Mouse (Mus musculus): ENCODE data around the gene Ngfr. TPM values are rescaled to one million over a fixed set of nuclear protein-coding genes. Genes with fewer than 3 reads are reported as not detected.

The Ngfr gene
- polyA plus RNA-seq, 1 experiment = not detected

GRCm38 (mm10) chr11:95597741-95598140, 10.2 kb upstream of the Ngfr start:
- TF ChIP-seq POLR2A (IDR thresholded peaks at IDR 0.05; ENCODE audit: insufficient read depth, low read depth, low read length) = no peak
- no peak for TF ChIP-seq CTCF (IDR thresholded peaks at IDR 0.05; ENCODE audit: insufficient read depth, low read depth, low read length)
- no peak overlapping the region for H3K4me3 ChIP-seq (ENCODE audit: insufficient read depth, low read depth, low read length)
- peaks cover 31% of the 10 kb centered on the region for H3K4me1 ChIP-seq (ENCODE audit: control insufficient read depth, insufficient read depth, low read length)
- WGBS = 18% methylated on average over 13 of the region's 13 CpGs
- H3K27ac ChIP-seq (ENCODE audit: insufficient read depth, low read depth, low read length) = no peak overlapping the region

DNA sequence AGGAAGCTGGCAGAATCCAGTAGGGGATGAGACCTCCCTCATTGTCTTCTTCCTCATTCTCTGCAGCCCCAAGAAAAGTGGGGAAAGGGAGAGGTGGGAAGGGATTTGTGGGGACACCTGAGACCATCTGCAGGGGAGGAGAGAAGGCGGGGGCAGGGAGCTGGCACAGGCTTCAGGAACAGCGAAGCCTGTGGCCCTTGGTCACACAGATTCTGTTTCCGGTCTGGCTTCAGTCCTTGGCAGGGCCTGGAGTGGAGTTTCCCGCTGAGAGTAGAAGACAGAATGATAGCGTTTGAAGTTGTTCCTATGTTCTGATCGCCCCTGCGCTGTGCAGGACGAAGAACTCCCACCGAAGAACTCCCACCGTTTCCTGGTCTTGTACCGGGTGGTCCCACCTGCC, 9.2 kb upstream of the Ngfr start:
- Histone ChIP-seq H3K27ac (ENCODE audit: insufficient read depth, low read depth, low read length) (no peak overlapping the region), H3K4me1 (ENCODE audit: control insufficient read depth, insufficient read depth, low read length) (peaks cover 31% of the 10 kb centered on the region), H3K4me3 (ENCODE audit: insufficient read depth, low read depth, low read length) (no peak overlapping the region)
- TF ChIP-seq POLR2A (IDR thresholded peaks at IDR 0.05; ENCODE audit: insufficient read depth, low read depth, low read length) (no peak), CTCF (IDR thresholded peaks at IDR 0.05; ENCODE audit: insufficient read depth, low read depth, low read length) (no peak)
- WGBS = 61% methylated on average over 11 of the region's 11 CpGs

DNA sequence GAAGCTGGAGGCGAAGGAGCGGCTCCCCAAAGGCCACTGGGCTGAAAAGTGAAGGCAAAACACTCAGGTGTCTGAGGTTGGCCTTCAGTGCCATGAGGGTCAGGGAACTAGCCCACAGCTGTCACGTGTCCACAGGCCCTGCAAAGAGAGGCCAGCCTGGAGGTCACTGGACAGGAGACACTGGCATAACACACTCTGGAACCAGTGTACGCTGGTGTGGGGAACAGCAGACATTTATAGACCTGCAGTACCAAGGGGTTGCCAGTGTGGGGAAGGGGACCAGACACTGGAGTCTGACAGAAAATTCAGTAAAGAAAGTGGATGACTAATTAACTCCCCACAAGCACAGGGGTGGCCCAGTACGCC, 8.6 kb upstream of the Ngfr start:
- WGBS = 47% methylated on average over 5 of the region's 5 CpGs
- TF ChIP-seq POLR2A (IDR thresholded peaks at IDR 0.05; ENCODE audit: insufficient read depth, low read depth, low read length) = no peak
- Histone ChIP-seq H3K4me1 (ENCODE audit: control insufficient read depth, insufficient read depth, low read length) (peaks cover 31% of the 10 kb centered on the region), H3K27ac (ENCODE audit: insufficient read depth, low read depth, low read length) (no peak overlapping the region), H3K4me3 (ENCODE audit: insufficient read depth, low read depth, low read length) (no peak overlapping the region)

DNA sequence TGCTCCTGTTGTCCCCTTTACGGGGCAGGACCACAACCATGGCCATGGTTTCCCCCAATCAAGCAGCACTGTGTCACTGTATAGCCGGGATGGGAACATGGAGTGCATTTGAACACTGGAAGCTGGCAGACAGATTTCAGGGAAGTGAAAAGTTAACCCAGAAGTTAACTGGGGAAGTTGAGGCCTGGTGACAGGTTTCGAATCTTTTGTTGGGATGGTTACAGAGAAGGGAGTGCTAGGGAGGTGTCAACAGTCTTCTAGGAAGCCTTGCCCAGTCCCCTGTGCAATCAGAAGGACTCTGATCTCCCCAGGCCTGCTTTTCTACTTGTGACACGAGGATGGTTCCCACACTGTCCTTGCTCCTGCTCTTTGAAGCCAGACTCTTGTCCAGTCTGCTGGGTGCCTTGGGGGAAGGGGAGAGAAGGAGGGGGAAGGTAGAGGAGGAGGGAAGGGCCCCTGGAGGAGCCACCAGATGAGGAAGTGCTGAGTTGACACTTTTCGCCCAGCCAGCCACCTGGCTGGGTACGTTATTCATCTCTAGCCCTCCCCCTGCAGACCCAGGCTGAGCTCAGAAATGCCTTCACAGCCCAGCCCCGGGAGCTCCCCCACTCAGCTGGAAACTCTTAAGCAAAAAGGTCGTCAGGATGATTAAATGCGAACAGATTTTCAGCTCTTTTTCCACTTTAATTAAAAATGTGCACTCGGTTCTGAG, 8.1 kb upstream of the Ngfr start:
- TF ChIP-seq CTCF (IDR thresholded peaks at IDR 0.05; ENCODE audit: insufficient read depth, low read depth, low read length) = no peak
- no peak for TF ChIP-seq POLR2A (IDR thresholded peaks at IDR 0.05; ENCODE audit: insufficient read depth, low read depth, low read length)
- Histone ChIP-seq H3K4me3 (ENCODE audit: insufficient read depth, low read depth, low read length) (no peak overlapping the region), H3K27ac (ENCODE audit: insufficient read depth, low read depth, low read length) (no peak overlapping the region), H3K4me1 (ENCODE audit: control insufficient read depth, insufficient read depth, low read length) (peaks cover 31% of the 10 kb centered on the region)
- WGBS = 46% methylated on average over 10 of the region's 10 CpGs

GRCm38 (mm10) chr11:95594686-95595212, 7.2 kb upstream of the Ngfr start:
- WGBS = 57% methylated on average over 13 of the region's 13 CpGs

GRCm38 (mm10) chr11:95593501-95593900, 6.0 kb upstream of the Ngfr start:
- H3K4me3 ChIP-seq (ENCODE audit: insufficient read depth, low read depth, low read length) = no peak overlapping the region
- H3K27ac ChIP-seq (ENCODE audit: insufficient read depth, low read depth, low read length) = no peak overlapping the region
- TF ChIP-seq CTCF (IDR thresholded peaks at IDR 0.05; ENCODE audit: insufficient read depth, low read depth, low read length) (no peak), POLR2A (IDR thresholded peaks at IDR 0.05; ENCODE audit: insufficient read depth, low read depth, low read length) (no peak)
- H3K4me1 ChIP-seq (ENCODE audit: control insufficient read depth, insufficient read depth, low read length) = peaks cover 31% of the 10 kb centered on the region
- WGBS = 65% methylated on average over 5 of the region's 5 CpGs

More at GRCm38 (mm10) chr11:95594686-95595212, 7.2 kb upstream of the Ngfr start:
- peaks cover 31% of the 10 kb centered on the region for H3K4me1 ChIP-seq (ENCODE audit: control insufficient read depth, insufficient read depth, low read length)
- no peak overlapping the region for H3K4me3 ChIP-seq (ENCODE audit: insufficient read depth, low read depth, low read length)
- no peak overlapping the region for H3K27ac ChIP-seq (ENCODE audit: insufficient read depth, low read depth, low read length)
- no peak for TF ChIP-seq POLR2A (IDR thresholded peaks at IDR 0.05; ENCODE audit: insufficient read depth, low read depth, low read length)
- no peak for TF ChIP-seq CTCF (IDR thresholded peaks at IDR 0.05; ENCODE audit: insufficient read depth, low read depth, low read length)

DNA sequence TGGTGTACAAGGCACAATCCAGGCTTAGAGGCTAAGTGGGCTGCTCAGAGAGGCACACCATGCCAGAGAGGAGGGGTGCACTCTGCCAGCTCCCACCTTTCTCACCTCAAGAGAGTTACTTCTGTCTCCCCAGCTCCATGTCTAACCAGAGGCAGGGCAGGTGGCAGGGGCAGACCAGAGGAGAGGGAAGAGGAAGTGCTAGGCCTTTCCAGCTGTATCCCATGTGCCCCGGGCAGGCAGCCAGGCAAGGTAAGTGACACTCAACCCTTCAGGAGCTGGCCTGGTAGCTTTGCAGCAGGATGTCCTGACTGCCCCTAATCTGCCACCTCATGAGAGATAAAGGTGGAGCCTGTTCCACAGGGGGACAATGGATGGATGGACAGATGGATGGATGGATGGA, 5.2 kb upstream of the Ngfr start:
- Histone ChIP-seq H3K4me1 (ENCODE audit: control insufficient read depth, insufficient read depth, low read length) (peaks cover 24% of the 10 kb centered on the region), H3K27ac (ENCODE audit: insufficient read depth, low read depth, low read length) (no peak overlapping the region), H3K4me3 (ENCODE audit: insufficient read depth, low read depth, low read length) (no peak overlapping the region)
- TF ChIP-seq POLR2A (IDR thresholded peaks at IDR 0.05; ENCODE audit: insufficient read depth, low read depth, low read length) = no peak
- no peak for TF ChIP-seq CTCF (IDR thresholded peaks at IDR 0.05; ENCODE audit: insufficient read depth, low read depth, low read length)
- WGBS = 73% methylated on average over 1 of the region's 1 CpGs

DNA sequence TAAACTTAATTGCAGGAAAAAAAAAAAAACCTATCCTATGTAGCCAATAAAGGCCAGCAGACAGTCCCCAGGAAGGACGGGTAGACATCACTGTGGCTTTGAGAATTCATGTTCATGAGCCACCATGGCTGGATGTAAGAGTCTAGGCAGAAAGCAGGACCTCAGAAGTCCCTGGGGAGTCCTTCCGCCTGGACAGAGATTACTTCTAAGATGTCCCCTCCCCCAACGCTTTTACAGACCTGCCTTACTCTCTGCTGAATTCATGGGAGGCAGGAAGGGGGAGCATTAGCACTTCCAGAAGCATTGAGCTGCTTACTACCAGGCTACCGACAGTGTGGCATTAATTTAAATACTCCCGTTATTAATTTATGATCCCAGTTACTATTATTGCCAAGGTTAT, 1.7 kb upstream of the Ngfr start:
- H3K27ac ChIP-seq (ENCODE audit: insufficient read depth, low read depth, low read length) = no peak overlapping the region
- WGBS = 71% methylated on average over 5 of the region's 5 CpGs
- H3K4me3 ChIP-seq (ENCODE audit: insufficient read depth, low read depth, low read length) = no peak overlapping the region

GRCm38 (mm10) chr11:95586751-95587422, 648 bp downstream of the Ngfr start:
- no peak for TF ChIP-seq POLR2A (IDR thresholded peaks at IDR 0.05; ENCODE audit: insufficient read depth, low read depth, low read length)
- TF ChIP-seq CTCF (IDR thresholded peaks at IDR 0.05; ENCODE audit: insufficient read depth, low read depth, low read length) = no peak
- Histone ChIP-seq H3K4me3 (ENCODE audit: insufficient read depth, low read depth, low read length) (peak overlapping the region; percentile 38), H3K4me1 (ENCODE audit: control insufficient read depth, insufficient read depth, low read length) (peaks cover 21% of the 10 kb centered on the region), H3K27ac (ENCODE audit: insufficient read depth, low read depth, low read length) (no peak overlapping the region)
- WGBS = under 1% methylated on average over 27 of the region's 27 CpGs

More for the DNA sequence above, 1.7 kb upstream of the Ngfr start:
- H3K4me1 ChIP-seq (ENCODE audit: control insufficient read depth, insufficient read depth, low read length) = peaks cover 21% of the 10 kb centered on the region
- no peak for TF ChIP-seq CTCF (IDR thresholded peaks at IDR 0.05; ENCODE audit: insufficient read depth, low read depth, low read length)
- no peak for TF ChIP-seq POLR2A (IDR thresholded peaks at IDR 0.05; ENCODE audit: insufficient read depth, low read depth, low read length)
